Mouse (Mus musculus) kidney, adult 2 months (tissue): Measurements from ENCODE around the gene Leo1.

Experiments used
- CTCF ChIP-seq: fragments of 200-500 bp; conservative IDR thresholded peaks from 2 replicates; pipeline ENCODE4 v1.5.1; 2011; ENCODE audit warnings: low read depth, mild to moderate bottlenecking, control low read depth, low read length, moderate library complexity, mixed read lengths; ENCODE audit not compliant: insufficient read depth, insufficient read length
- POLR2A ChIP-seq: fragments of 200-500 bp; IDR thresholded peaks from one replicate; pipeline ENCODE4 v1.6.1; 2011; ENCODE audit warnings: low read depth, low read length, control low read depth

GRCm38 (mm10) chr9:75485231-75485630 is 43.9 kb downstream of the Leo1 start:
- TF ChIP-seq CTCF (no peak), POLR2A (no peak)
